Mouse (Mus musculus): ENCODE data around the gene Fam189a2. TPM values are rescaled to one million over a fixed set of nuclear protein-coding genes. Genes with fewer than 3 reads are reported as not detected.
A peak's percentile ranks its signal among the peaks of the same experiment; 100 is the strongest.

Gene Fam189a2
- polyA plus RNA-seq, 1 experiment from 2014 or later = 2.8 TPM

DNA sequence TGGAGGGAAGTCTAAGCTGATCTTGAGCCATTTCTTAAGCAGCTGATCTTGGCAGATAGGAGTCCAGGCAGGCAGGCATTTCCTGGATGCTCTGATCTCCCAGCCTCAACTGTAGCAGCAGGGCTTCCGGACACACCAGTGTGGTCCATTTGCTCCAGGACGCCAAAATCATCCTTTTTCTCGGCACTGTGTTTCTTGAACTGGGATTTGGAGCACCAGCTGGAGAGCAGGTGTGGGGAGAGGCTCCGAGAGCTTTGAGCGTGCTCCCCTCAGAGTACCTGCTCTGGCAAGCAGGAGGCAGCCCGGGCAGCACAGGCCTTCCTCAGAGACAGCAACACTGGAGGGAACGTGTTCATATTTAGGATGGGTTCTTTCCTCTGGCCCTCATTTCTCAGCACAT lies 87.9 kb downstream of the Fam189a2 start:
- 90% methylated on average over 7 of the region's 7 CpGs for WGBS
- Histone ChIP-seq H3K4me3 (ENCODE audit: low read depth, low read length) (no peak overlapping the region), H3K27ac (ENCODE audit: low read depth, low read length) (no peak overlapping the region), H3K4me1 (ENCODE audit: control insufficient read depth, insufficient read depth, low read length) (peaks cover 2% of the 10 kb centered on the region), H3K9me3 (ENCODE audit: control insufficient read depth, low read length) (no peaks in the 10 kb centered on the region), H3K9ac (ENCODE audit: low read length) (no peak overlapping the region), H3K4me2 (no peak overlapping the region), H3K36me3 (ENCODE audit: control insufficient read depth, insufficient read depth, low read length) (no peaks in the 10 kb centered on the region), H3K27me3 (ENCODE audit: control insufficient read depth, insufficient read depth, low read length) (peaks cover 3% of the 10 kb centered on the region; the same call in 1 of the 2 replicates)
- ATAC-seq (ENCODE audit: low FRiP score) = no peak
- peak; percentile 44 for DNase-seq (ENCODE audit: low spot score, missing footprints)

DNA sequence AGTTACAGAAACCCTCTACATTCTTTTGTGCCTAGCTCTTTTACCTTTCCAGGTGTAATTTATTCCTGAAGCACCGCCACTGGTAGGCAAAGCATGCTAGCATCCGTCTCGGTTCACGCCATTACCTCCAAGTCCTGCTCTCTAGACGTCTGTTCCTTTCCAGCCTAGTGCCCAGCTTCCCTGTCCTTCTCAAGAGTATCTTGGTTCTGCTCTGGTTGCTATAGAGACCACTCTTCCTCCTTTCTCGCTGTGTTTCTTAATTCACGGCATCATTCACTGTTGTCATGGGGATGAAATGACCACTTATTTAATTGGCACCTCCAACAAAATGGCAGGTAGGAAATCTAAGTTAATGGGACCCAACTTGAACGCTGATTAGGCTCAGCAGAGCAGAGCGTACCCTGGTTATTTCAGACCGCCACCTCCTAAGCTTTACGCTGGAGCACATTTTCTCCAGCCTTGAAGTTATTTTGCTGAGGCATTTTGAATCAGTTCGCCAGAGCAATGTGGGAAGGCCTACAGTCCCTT lies 89.3 kb downstream of the Fam189a2 start:
- Histone ChIP-seq H3K27ac (ENCODE audit: low read depth, low read length) (no peak overlapping the region), H3K9me3 (ENCODE audit: control insufficient read depth, low read length) (no peaks in the 10 kb centered on the region), H3K9ac (ENCODE audit: low read length) (no peak overlapping the region), H3K27me3 (ENCODE audit: control insufficient read depth, insufficient read depth, low read length) (no peaks in the 10 kb centered on the region; the same call in 1 of the 2 replicates), H3K4me2 (no peak overlapping the region), H3K4me3 (ENCODE audit: low read depth, low read length) (no peak overlapping the region), H3K4me1 (ENCODE audit: control insufficient read depth, insufficient read depth, low read length) (no peaks in the 10 kb centered on the region), H3K36me3 (ENCODE audit: control insufficient read depth, insufficient read depth, low read length) (no peaks in the 10 kb centered on the region)
- ATAC-seq (ENCODE audit: low FRiP score) (no peak), DNase-seq (ENCODE audit: low spot score, missing footprints) (peak; percentile 62)
- 76% methylated on average over 12 of the region's 12 CpGs for WGBS

DNA sequence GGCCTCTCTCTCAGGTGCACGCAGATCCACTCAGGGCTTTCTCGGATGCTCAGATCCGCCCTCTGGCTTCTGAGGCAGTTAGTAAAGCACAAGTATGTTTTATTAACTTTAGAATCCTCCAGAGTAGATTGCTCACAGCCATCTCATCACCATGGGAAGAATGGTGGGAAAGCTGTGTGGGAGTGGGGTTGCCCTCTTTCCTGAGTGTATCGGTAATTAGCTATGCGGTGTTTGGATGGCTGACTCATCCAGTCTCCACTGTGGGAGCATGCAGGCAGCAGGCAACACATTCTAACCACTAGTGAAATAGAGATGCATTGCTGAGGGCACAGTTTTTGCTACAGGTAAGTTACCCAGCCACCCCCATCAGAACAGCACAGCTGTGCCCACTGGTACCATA lies 100.0 kb downstream of the Fam189a2 start:
- DNase-seq (ENCODE audit: low spot score, missing footprints) (peak; percentile 8), ATAC-seq (ENCODE audit: low FRiP score) (no peak)
- Histone ChIP-seq H3K4me2 (no peak overlapping the region), H3K27me3 (ENCODE audit: control insufficient read depth, insufficient read depth, low read length) (no peaks in the 10 kb centered on the region), H3K27ac (ENCODE audit: low read depth, low read length) (no peak overlapping the region), H3K9ac (ENCODE audit: low read length) (no peak overlapping the region), H3K4me1 (ENCODE audit: control insufficient read depth, insufficient read depth, low read length) (no peaks in the 10 kb centered on the region), H3K4me3 (ENCODE audit: low read depth, low read length) (no peak overlapping the region), H3K36me3 (ENCODE audit: control insufficient read depth, insufficient read depth, low read length) (no peaks in the 10 kb centered on the region), H3K9me3 (ENCODE audit: control insufficient read depth, low read length) (peaks cover 5% of the 10 kb centered on the region; the same call in 1 of the 2 replicates)
- 97% methylated on average over 5 of the region's 5 CpGs for WGBS

DNA sequence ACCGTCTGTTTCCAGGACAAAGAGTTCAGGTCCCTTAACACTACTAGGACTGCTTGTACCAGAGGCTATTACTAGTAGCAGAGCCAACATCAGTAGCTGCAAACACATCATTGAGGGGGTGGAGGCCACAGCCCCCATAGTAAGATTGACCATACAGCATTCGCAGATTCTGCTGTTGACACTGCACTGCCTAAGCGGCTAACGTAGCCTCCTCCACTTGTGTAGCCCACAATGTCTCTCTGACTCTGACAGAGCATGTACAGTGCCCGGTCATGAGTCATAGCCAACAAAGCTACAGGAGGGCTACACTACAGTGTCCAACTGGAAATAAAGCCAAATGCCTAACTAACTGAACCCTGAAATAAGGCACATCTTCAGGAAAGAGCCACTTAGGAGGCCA lies 105.3 kb downstream of the Fam189a2 start:
- Histone ChIP-seq H3K4me2 (no peak overlapping the region), H3K4me1 (ENCODE audit: control insufficient read depth, insufficient read depth, low read length) (no peaks in the 10 kb centered on the region), H3K27me3 (ENCODE audit: control insufficient read depth, insufficient read depth, low read length) (no peaks in the 10 kb centered on the region), H3K4me3 (ENCODE audit: low read depth, low read length) (no peak overlapping the region), H3K9me3 (ENCODE audit: control insufficient read depth, low read length) (no peaks in the 10 kb centered on the region), H3K9ac (ENCODE audit: low read length) (no peak overlapping the region), H3K36me3 (ENCODE audit: control insufficient read depth, insufficient read depth, low read length) (no peaks in the 10 kb centered on the region), H3K27ac (ENCODE audit: low read depth, low read length) (no peak overlapping the region)
- no peak for ATAC-seq (ENCODE audit: low FRiP score)
- no peak for DNase-seq (ENCODE audit: low spot score, missing footprints)
- WGBS = 97% methylated on average over 5 of the region's 5 CpGs

DNA sequence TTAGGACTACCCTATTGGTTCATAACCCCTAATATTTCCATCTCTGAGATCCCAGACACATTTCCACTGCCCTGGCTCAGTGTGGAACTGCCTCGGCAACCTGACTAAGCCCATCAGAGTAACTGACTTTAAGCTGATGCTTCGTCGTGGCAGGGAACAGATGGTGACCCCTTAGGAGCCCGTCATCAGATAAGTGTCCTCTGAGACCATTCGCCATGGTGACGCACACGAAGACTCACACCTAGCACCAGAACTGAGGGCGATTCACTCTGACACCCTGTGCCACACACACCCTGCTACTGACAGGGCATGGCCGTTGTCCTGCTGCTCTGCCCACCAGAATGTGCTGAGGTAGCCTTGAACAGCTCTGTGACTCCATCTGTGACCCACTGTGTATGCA lies 106.0 kb downstream of the Fam189a2 start:
- WGBS = 88% methylated on average over 9 of the region's 9 CpGs
- no peaks in the 10 kb centered on the region for H3K9me3 ChIP-seq (ENCODE audit: control insufficient read depth, low read length)
- H3K9ac ChIP-seq (ENCODE audit: low read length) = no peak overlapping the region
- H3K36me3 ChIP-seq (ENCODE audit: control insufficient read depth, insufficient read depth, low read length) = no peaks in the 10 kb centered on the region
- no peak overlapping the region for H3K4me2 ChIP-seq
- H3K4me3 ChIP-seq (ENCODE audit: low read depth, low read length) = no peak overlapping the region
- no peak overlapping the region for H3K27ac ChIP-seq (ENCODE audit: low read depth, low read length)
- H3K4me1 ChIP-seq (ENCODE audit: control insufficient read depth, insufficient read depth, low read length) = peaks cover 3% of the 10 kb centered on the region; the same call in 1 of the 2 replicates
- DNase-seq (ENCODE audit: low spot score, missing footprints) (peak; percentile 56), ATAC-seq (ENCODE audit: low FRiP score) (no peak)
- H3K27me3 ChIP-seq (ENCODE audit: control insufficient read depth, insufficient read depth, low read length) = no peaks in the 10 kb centered on the region

DNA sequence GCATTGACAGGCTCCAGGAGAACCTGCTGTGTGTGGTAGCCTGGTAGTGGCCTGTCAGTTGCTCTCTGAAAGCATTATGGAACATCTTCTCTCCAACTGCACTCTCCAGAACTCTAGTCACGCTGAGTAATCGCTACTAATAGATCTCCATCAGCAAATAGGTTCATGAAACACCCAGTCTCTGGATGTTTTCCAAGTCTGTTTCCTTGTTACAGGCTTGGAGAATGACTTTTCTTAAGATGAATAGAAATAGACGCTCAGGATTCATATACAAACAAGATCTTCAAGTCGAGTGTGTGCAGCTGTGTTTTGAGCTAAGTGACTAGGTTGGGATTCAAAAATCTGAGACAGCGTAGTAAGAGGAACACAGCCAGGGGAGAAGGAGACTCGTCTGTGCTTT lies 106.8 kb downstream of the Fam189a2 start:
- Histone ChIP-seq H3K4me3 (ENCODE audit: low read depth, low read length) (no peak overlapping the region), H3K4me2 (no peak overlapping the region), H3K36me3 (ENCODE audit: control insufficient read depth, insufficient read depth, low read length) (no peaks in the 10 kb centered on the region), H3K9me3 (ENCODE audit: control insufficient read depth, low read length) (no peaks in the 10 kb centered on the region), H3K9ac (ENCODE audit: low read length) (no peak overlapping the region), H3K4me1 (ENCODE audit: control insufficient read depth, insufficient read depth, low read length) (peaks cover 10% of the 10 kb centered on the region), H3K27ac (ENCODE audit: low read depth, low read length) (no peak overlapping the region), H3K27me3 (ENCODE audit: control insufficient read depth, insufficient read depth, low read length) (no peaks in the 10 kb centered on the region)
- ATAC-seq (ENCODE audit: low FRiP score) (no peak), DNase-seq (ENCODE audit: low spot score, missing footprints) (peak; percentile 28)
- WGBS = 87% methylated on average over 6 of the region's 6 CpGs

Other genes with a start within 250 kb of the Fam189a2 start
- gene Tjp2, start 194.0 kb upstream of the Fam189a2 start, polyA plus RNA-seq (2014; fragmentation: Nextera tagmentation; extraction: Ambion mirVana) = 22.3 and 23.0 TPM in 2 replicates
- 46.8 and 47.6 TPM in 2 replicates for gene Fxn, start 249.6 kb upstream of the Fam189a2 start, polyA plus RNA-seq (2014; fragmentation: Nextera tagmentation; extraction: Ambion mirVana)